ENCODE assay signal across 8 mouse cellular contexts in genomic region chr19:43878111-43879092, GRCm38 (mm10).
DNase-seq lines count a peak whose midpoint lies in the region; ATAC-seq lines count a peak whose summit lies in the region.

No protein-coding gene starts in this region.

- 9% methylated on average over 17 of the region's 17 CpGs for whole genome bisulfite sequencing in intestine, embryonic 16.5 days
- WGBS in neural tube, embryonic 15.5 days: 6% methylated on average over 17 of the region's 17 CpGs

- H3K27ac ChIP-seq in intestine, embryonic 16.5 days (ENCODE audit: low read length): peak overlapping the region; percentile 94
- peak overlapping the region; percentile 87 for H3K27ac ChIP-seq in neural tube, embryonic 15.5 days (replicated peaks)

- no peaks in the 10 kb centered on the region for H3K9me3 ChIP-seq in intestine, embryonic 16.5 days (ENCODE audit: control insufficient read depth, low read length)
- H3K9me3 ChIP-seq in neural tube, embryonic 15.5 days (replicated peaks): no peaks in the 10 kb centered on the region

- H3K4me3 ChIP-seq in intestine, embryonic 16.5 days (ENCODE audit: low read length): peak overlapping the region; percentile 68
- H3K4me3 ChIP-seq in neural tube, embryonic 15.5 days (replicated peaks): peak overlapping the region; percentile 56

- H3K4me1 ChIP-seq in intestine, embryonic 16.5 days (ENCODE audit: control insufficient read depth, insufficient read depth, low read length): peaks cover 60% of the 10 kb centered on the region
- peaks cover 50% of the 10 kb centered on the region for H3K4me1 ChIP-seq in neural tube, embryonic 15.5 days

- no peak for ATAC-seq in intestine, embryonic 16.5 days
- ATAC-seq in neural tube, embryonic 15.5 days (ENCODE audit: low FRiP score): no peak

- peak overlapping the region; percentile 63 for H3K4me2 ChIP-seq in intestine, embryonic 16.5 days (ENCODE audit: low read depth, low read length)
- peak overlapping the region; percentile 64 for H3K4me2 ChIP-seq in neural tube, embryonic 15.5 days

- peak overlapping the region; percentile 86 for H3K9ac ChIP-seq in intestine, embryonic 16.5 days (ENCODE audit: low read depth, low read length)
- peak overlapping the region; percentile 54; the same call in 1 of the 2 replicates for H3K9ac ChIP-seq in neural tube, embryonic 15.5 days (replicated peaks)

- no peaks in the 10 kb centered on the region for H3K27me3 ChIP-seq in intestine, embryonic 16.5 days (replicated peaks; ENCODE audit: control insufficient read depth, insufficient read depth, low read length)
- no peaks in the 10 kb centered on the region for H3K27me3 ChIP-seq in neural tube, embryonic 15.5 days (replicated peaks)

- peak; percentile 49 for DNase-seq in adrenal gland, adult 2 months
- no peak for DNase-seq in adrenal gland, postnatal 4 days (ENCODE audit: low spot score in 2 of 2)
- DNase-seq in testis, postnatal 10 days (ENCODE audit: low spot score): peak; percentile 34
- no peak for DNase-seq in testis, postnatal 14 days (ENCODE audit: low spot score)
- no peak for DNase-seq in cerebellum, adult 9-11 months
- no peak for DNase-seq in gastrocnemius, postnatal 14 days

- intact Hi-C loops in gastrocnemius, postnatal 14 days (cut with DNase I; ENCODE audit: low total_unique reads): no loop called here

- peaks cover 5% of the 10 kb centered on the region; the same call in 1 of the 2 replicates for H3K36me3 ChIP-seq in intestine, embryonic 16.5 days (ENCODE audit: control insufficient read depth, insufficient read depth, low read length)
- peaks cover 3% of the 10 kb centered on the region; the same call in 1 of the 2 replicates for H3K36me3 ChIP-seq in neural tube, embryonic 15.5 days

Comparison
In these comparisons a context has a peak if more than half of its experiments do, and no peak if none do; other contexts are left out.
1. DNase-seq: peak in adrenal gland, adult 2 months (single experiment) and testis, postnatal 10 days (single experiment); none in adrenal gland, postnatal 4 days (0 of 2), testis, postnatal 14 days (single experiment), cerebellum, adult 9-11 months (single experiment) and gastrocnemius, postnatal 14 days (single experiment).